Comparison of ENCODE assay signal across 12 mouse cellular contexts in the genomic region with DNA sequence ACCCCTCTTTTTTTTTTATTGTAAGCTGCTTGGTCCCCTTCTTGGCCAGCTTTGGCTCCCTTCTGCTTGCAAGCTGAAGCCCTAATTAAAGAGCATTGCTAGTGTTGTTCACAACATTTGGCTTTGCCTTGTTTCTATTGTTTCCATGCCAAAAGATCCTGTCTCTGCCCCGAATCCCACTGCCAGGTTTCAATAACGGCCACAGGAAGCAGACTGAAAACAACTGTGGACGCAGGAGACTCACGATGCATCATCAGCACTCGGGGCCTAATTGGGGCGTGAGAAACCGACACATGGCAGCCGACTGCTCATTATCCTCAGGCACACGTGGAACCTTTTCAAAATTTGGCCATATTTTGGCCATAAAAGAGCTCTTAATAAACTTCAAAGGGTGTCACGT. TPM values are rescaled to one million over a fixed set of nuclear protein-coding genes. Genes with fewer than 3 reads are reported as not detected.
DNase-seq lines count a peak whose midpoint lies in the region; ATAC-seq lines count a peak whose summit lies in the region.
"Had no signal": no experiment of that assay in that cellular context is flagged by ENCODE, and none has a peak within 500 bp of the region (broad histone marks: within the 10 kb centered on the region; RNA-seq: fewer than 3 reads in every experiment).

No protein-coding gene starts in this region.

- no peak overlapping the region for H3K9ac ChIP-seq in forebrain, embryonic 15.5 days (replicated peaks)

- no peak overlapping the region for H3K4me3 ChIP-seq in forebrain, embryonic 15.5 days
- H3K4me3 ChIP-seq in limb, embryonic 10.5 days, result no peak overlapping the region
- H3K4me3 ChIP-seq: erythroblast, embryonic 14.5 days had no signal

- no peaks in the 10 kb centered on the region for H3K36me3 ChIP-seq in forebrain, embryonic 15.5 days
- H3K36me3 ChIP-seq in limb, embryonic 10.5 days, result no peaks in the 10 kb centered on the region

- no peaks in the 10 kb centered on the region for H3K27me3 ChIP-seq in forebrain, embryonic 15.5 days
- H3K27me3 ChIP-seq in limb, embryonic 10.5 days (ENCODE audit: low read depth, poor library complexity, severe bottlenecking), result no peaks in the 10 kb centered on the region; the same call in 1 of the 2 replicates

- peak; percentile 80 for ATAC-seq in forebrain, embryonic 15.5 days (replicated peaks)

- peak overlapping the region; percentile 64 for H3K27ac ChIP-seq in forebrain, embryonic 15.5 days (replicated peaks)
- 0 out of 2 replicates have a peak overlapping the region, but pooled peaks have one; percentile 58 for H3K27ac ChIP-seq in limb, embryonic 10.5 days

- no peak overlapping the region; the same call in 1 of the 2 replicates for H3K4me2 ChIP-seq in forebrain, embryonic 15.5 days (replicated peaks)

- peak; percentile 28 for DNase-seq in layer of hippocampus, adult 11-12 months (ENCODE audit: low spot score)
- no peak for DNase-seq in layer of hippocampus, postnatal 25 days (ENCODE audit: extremely low spot score in 1 of 2, low spot score in 1 of 2)
- peak; percentile 48 for DNase-seq in brain, adult 2 months (ENCODE audit: low read depth, low spot score)
- DNase-seq in limb, embryonic 10.5 days (ENCODE audit: low spot score), result peak; percentile 53
- no peak for DNase-seq in spleen, postnatal 4 days (ENCODE audit: low spot score in 2 of 2)
- no peak for DNase-seq in adrenal gland, postnatal 36 days
- no peak for DNase-seq in adipocyte (ENCODE audit: low spot score)
- DNase-seq: adrenal gland, adult 2 months; gastrocnemius, postnatal 36 days; kidney, adult 2 months had no signal

- 2% methylated on average over 10 of the region's 10 CpGs for WGBS in forebrain, embryonic 15.5 days
- WGBS in limb, embryonic 10.5 days, result 37% methylated on average over 10 of the region's 10 CpGs

- H3K9me3 ChIP-seq in forebrain, embryonic 15.5 days, result no peaks in the 10 kb centered on the region
- no peaks in the 10 kb centered on the region; the same call in 1 of the 2 replicates for H3K9me3 ChIP-seq in limb, embryonic 10.5 days (replicated peaks)

- peaks cover 26% of the 10 kb centered on the region for H3K4me1 ChIP-seq in forebrain, embryonic 15.5 days
- H3K4me1 ChIP-seq in limb, embryonic 10.5 days, result peaks cover 29% of the 10 kb centered on the region

RNA-seq across cellular contexts. Expression of a gene that starts 26.1 kb away (rescaled TPM):
- total RNA-seq in layer of hippocampus, postnatal 25 days (2021), result 10 to 100 TPM; 61.7 to 63.5 TPM
- 65.1 and 68.2 TPM in 2 replicates for polyA plus RNA-seq in forebrain, embryonic 15.5 days (2015; fragmentation: Nextera tagmentation; extraction: Ambion mirVana)
- polyA plus RNA-seq in limb, embryonic 10.5 days (2016; fragmentation: Nextera tagmentation; extraction: Ambion mirVana), result 18.7 and 27.1 TPM in 2 replicates
- total RNA-seq in adrenal gland, postnatal 36 days (2021), result 1 to 10 TPM; 4.1 to 7.1 TPM
- polyA plus RNA-seq: erythroblast, embryonic 14.5 days had no signal

Comparison
In these comparisons a context has a peak if more than half of its experiments do, and no peak if none do; other contexts are left out.
1. DNase-seq: peak in layer of hippocampus, adult 11-12 months (single experiment), brain, adult 2 months (single experiment) and limb, embryonic 10.5 days (single experiment); none in layer of hippocampus, postnatal 25 days (0 of 2), spleen, postnatal 4 days (0 of 2), adrenal gland, postnatal 36 days (0 of 2) and adipocyte (single experiment).
2. RNA of a gene that starts 26.1 kb away (total RNA-seq): 61.7 to 63.5 TPM in layer of hippocampus, postnatal 25 days; 4.1 to 7.1 TPM in adrenal gland, postnatal 36 days; every median in the first group is over 4 times any median in the second.